Mouse (Mus musculus) midbrain, embryonic 12.5 days (tissue): Measurements from ENCODE around the gene B4galnt1. TPM values are rescaled to one million over a fixed set of nuclear protein-coding genes. Genes with fewer than 3 reads are reported as not detected.

Experiments used
- ATAC-seq: fragments of 200-750 bp; cut with Nextera tagmentation; 2 replicates; pipeline ENCODE4 v1.8.0; 2017; ENCODE audit warnings: low read depth, moderate TSS enrichment, moderate library complexity; ENCODE audit not compliant: low FRiP score
- H3K27ac ChIP-seq: fragments of 300-500 bp; sonication (generic); replicated peaks from 2 replicates; pipeline ENCODE4 v1.5.1; 2016; ENCODE audit warnings: mild to moderate bottlenecking
- H3K27me3 ChIP-seq: fragments of 300-500 bp; sonication (generic); 2 replicates; pipeline ENCODE4 v1.6.1; 2016; ENCODE audit warnings: mild to moderate bottlenecking
- H3K36me3 ChIP-seq: fragments of 300-500 bp; sonication (generic); 2 replicates; pipeline ENCODE4 v1.6.1; 2016
- H3K4me1 ChIP-seq: fragments of 300-500 bp; sonication (generic); 2 replicates; pipeline ENCODE4 v1.6.1; 2016
- H3K4me2 ChIP-seq: fragments of 300-500 bp; sonication (generic); replicated peaks from 2 replicates; pipeline ENCODE4 v1.6.1; 2016; ENCODE audit warnings: mild to moderate bottlenecking, moderate library complexity
- H3K4me3 ChIP-seq: fragments of 300-500 bp; sonication (generic); 2 replicates; pipeline ENCODE4 v1.5.1; 2016; ENCODE audit warnings: mild to moderate bottlenecking
- H3K9ac ChIP-seq: fragments of 300-500 bp; sonication (generic); replicated peaks from 2 replicates; pipeline ENCODE4 v1.6.1; 2016; ENCODE audit warnings: mild to moderate bottlenecking, moderate library complexity
- H3K9me3 ChIP-seq: fragments of 300-500 bp; sonication (generic); 2 replicates; pipeline ENCODE4 v1.6.1; 2016; ENCODE audit warnings: mild to moderate bottlenecking
- WGBS: fragments of 180-500 bp; shearing (Covaris S2); methylation state at CpG from one replicate; pipeline ENCODE4 v1.1.7; 2016; 5-methylcytosine and 5-hydroxymethylcytosine counted together
- polyA plus RNA-seq: library from polyadenylated mRNA; unstranded; fragments of >200 nt; fragmentation: Nextera tagmentation; extraction: Ambion mirVana; gene quantifications from 2 replicates; pipeline ENCODE4 v1.2.1, GENCODE M21; 2016

B4galnt1 gene
- polyA plus RNA-seq, 1 experiment from 2014 or later, result 17.7 TPM

DNA sequence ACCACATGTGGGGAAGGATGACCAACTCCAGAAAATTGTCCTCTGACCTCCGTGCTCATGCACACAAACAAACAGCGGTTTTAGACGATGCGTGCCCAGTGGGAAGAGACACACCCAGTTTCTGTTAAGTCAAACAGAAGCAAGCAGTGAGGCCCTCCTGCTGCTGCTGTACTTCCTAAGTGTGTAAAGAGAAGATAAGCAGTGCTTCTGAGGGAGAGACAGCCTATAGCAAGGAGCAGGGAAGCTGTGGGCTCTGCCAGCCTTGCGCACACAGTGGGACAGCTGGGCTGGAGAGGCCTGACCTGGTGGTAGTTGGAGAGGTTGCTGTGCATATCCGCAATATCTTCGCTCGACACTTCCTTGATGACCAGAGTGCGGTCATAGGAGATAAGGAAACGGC lies 40.3 kb downstream of the B4galnt1 start:
- Histone ChIP-seq H3K27me3 (no peaks in the 10 kb centered on the region), H3K4me2 (no peak overlapping the region), H3K9me3 (no peaks in the 10 kb centered on the region), H3K9ac (no peak overlapping the region), H3K4me3 (no peak overlapping the region), H3K27ac (no peak overlapping the region), H3K4me1 (peaks cover 9% of the 10 kb centered on the region), H3K36me3 (peaks cover 73% of the 10 kb centered on the region)
- ATAC-seq, result no peak
- 92% methylated on average over 10 of the region's 10 CpGs for WGBS

DNA sequence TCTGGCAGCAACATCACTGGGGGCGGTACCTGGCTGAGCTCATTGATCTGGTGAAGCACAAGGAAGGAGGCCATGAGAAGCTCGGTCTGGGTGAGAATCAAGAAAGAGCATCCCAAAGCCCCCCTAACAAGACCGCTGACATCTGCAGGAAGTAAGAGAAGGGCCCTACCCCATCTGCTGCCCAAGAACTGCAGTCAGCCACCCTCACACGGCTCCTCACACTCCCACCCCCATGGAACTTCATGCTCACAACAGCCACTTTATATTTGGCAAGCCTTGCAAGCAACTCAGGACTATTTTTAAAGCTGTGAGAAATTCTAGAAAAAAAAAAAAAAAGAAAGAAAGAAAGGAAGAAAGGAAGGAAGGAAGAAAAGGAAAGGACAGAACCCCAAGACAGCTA lies 43.9 kb downstream of the B4galnt1 start:
- Histone ChIP-seq H3K4me2 (no peak overlapping the region), H3K4me1 (peaks cover 16% of the 10 kb centered on the region), H3K27me3 (no peaks in the 10 kb centered on the region), H3K36me3 (peaks cover 45% of the 10 kb centered on the region), H3K9me3 (no peaks in the 10 kb centered on the region), H3K4me3 (no peak overlapping the region), H3K27ac (no peak overlapping the region), H3K9ac (no peak overlapping the region)
- ATAC-seq, result no peak
- 86% methylated on average over 4 of the region's 4 CpGs for WGBS

DNA sequence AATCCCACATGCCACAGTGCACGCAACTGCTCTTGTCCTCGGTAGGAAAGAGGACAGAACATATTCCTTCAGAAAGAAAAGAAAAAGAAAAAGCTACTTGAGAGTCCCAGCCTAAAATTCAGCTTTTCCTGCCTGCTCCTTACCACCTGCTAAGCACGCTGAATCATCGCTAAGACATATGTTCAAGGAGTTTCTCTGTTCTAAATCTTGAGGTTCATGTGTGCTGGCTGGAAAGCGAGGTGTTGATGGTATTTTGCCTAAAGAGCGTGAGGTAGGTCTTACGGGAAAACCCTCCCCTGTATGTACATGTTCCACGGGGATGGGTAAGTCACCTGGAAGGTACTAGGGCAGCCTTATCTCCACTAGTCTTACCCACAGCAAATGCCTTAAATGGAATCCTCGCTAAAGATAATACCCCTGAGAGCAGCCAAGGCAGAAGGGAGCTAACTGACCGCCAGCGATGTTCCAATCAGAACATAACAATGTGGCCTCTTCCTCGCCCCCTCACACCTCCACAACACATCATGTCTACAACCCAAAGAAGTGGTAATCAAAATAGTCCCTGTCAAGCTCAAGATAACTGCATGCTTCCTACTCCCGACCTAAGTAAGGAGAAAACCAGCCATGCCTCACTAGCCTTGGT lies 45.0 kb downstream of the B4galnt1 start:
- 90% methylated on average over 13 of the region's 13 CpGs for WGBS
- Histone ChIP-seq H3K36me3 (peaks cover 34% of the 10 kb centered on the region), H3K4me3 (peak overlapping the region; percentile 89; the same call in 1 of the 2 replicates), H3K9ac (0 out of 2 replicates have a peak overlapping the region, but pooled peaks have one; percentile 8), H3K9me3 (no peaks in the 10 kb centered on the region), H3K4me1 (peaks cover 16% of the 10 kb centered on the region), H3K27ac (no peak overlapping the region), H3K4me2 (peak overlapping the region; percentile 91), H3K27me3 (no peaks in the 10 kb centered on the region)
- ATAC-seq, result no peak

- Histone ChIP-seq H3K4me1 (peaks cover 16% of the 10 kb centered on the region), H3K27ac (no peak overlapping the region; the same call in 1 of the 2 replicates), H3K27me3 (no peaks in the 10 kb centered on the region), H3K4me3 (peak overlapping the region; percentile 89), H3K4me2 (peak overlapping the region; percentile 91), H3K36me3 (peaks cover 25% of the 10 kb centered on the region), H3K9me3 (no peaks in the 10 kb centered on the region), H3K9ac (peak overlapping the region; percentile 79)
- under 1% methylated on average over 25 of the region's 25 CpGs for WGBS
- peak; percentile 69 for ATAC-seq
Observed at GRCm38 (mm10) chr10:127210961-127211405, 46.0 kb downstream of the B4galnt1 start.

DNA sequence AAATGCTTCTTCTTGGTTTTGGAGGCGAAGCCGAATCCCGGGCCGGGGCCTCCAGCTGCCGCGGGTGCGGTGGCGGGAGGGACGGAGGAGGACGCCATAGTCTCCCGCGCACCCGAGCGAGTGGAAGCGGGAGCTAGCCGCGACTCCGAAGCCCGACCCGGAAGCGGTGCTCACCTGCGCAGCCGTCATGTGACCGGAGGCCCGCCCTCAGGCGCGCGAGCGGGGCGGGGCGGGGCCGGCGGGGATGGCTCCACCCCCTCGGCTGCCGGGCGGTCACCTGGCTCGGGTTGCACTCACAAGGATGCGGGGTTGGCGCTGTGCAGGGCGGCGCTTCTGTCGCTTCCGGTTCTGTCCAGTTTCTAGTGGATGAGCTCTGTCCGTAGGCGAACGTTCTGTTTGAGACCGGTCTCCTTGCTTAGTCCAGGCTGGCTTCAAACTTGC lies 46.4 kb downstream of the B4galnt1 start, which contains the start of gene Pip4k2c:
TSS of gene Pip4k2c (minus strand) at position 172 of the 441 bp plus-strand sequence.
- peak; percentile 96 for ATAC-seq

GRCm38 (mm10) chr10:127213272-127213671 lies 48.2 kb downstream of the B4galnt1 start:
- 93% methylated on average over 8 of the region's 8 CpGs for WGBS
- no peak overlapping the region for H3K9ac ChIP-seq
- no peak overlapping the region for H3K4me3 ChIP-seq
- H3K4me2 ChIP-seq, result no peak overlapping the region
- H3K4me1 ChIP-seq, result peaks cover 16% of the 10 kb centered on the region
- no peak for ATAC-seq
- no peaks in the 10 kb centered on the region for H3K9me3 ChIP-seq
- no peaks in the 10 kb centered on the region for H3K27me3 ChIP-seq
- H3K36me3 ChIP-seq, result peaks cover 5% of the 10 kb centered on the region; the same call in 1 of the 2 replicates
- no peak overlapping the region for H3K27ac ChIP-seq

More for the DNA sequence above, 46.4 kb downstream of the B4galnt1 start, which contains the start of gene Pip4k2c:
- H3K27me3 ChIP-seq, result no peaks in the 10 kb centered on the region
- peak within 1 kb of the TSS; percentile 79 for H3K9ac ChIP-seq
- WGBS, result 2% methylated on average over 47 of the region's 47 CpGs
- H3K4me3 ChIP-seq, result peak within 1 kb of the TSS; percentile 89
- H3K4me2 ChIP-seq, result peak within 1 kb of the TSS; percentile 91
- no peaks in the 10 kb centered on the region for H3K9me3 ChIP-seq
- peaks cover 21% of the 10 kb centered on the region for H3K36me3 ChIP-seq
- H3K4me1 ChIP-seq, result peaks cover 16% of the 10 kb centered on the region
- no peak within 1 kb of the TSS; the same call in 1 of the 2 replicates for H3K27ac ChIP-seq

DNA sequence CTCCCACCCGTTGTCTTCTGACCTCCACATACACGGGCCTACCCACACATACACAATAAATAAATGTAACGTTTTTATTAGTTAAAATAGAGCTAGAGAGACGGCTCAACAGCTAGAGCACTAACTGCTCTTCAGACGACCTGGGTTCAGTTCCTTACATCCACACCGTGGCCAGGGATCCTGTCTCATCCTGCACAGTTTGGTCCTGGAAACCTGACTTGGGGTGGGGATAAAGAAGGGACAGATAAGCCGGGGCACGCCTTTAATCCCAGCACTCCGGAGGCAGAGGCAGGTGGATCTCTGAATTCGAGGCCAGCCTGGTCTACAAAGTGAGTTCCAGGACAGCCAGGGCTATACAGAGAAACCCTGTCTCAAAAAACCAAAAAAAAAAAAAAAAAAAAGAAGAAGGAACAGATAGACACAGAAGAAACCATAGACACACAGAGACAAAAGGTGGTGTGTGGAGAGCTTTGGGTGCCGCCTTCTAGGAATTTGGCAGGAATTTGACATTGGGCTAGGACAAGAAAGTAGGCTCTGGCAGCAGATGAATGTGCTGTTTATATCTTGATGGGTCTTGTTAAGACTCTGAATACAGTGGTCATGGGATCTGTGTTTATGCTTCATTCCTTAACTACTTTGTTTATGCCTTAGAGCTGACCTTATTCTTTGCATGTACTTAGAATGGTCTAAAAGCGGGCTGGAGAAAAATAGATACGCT lies 48.8 kb downstream of the B4galnt1 start:
- no peak overlapping the region for H3K9ac ChIP-seq
- H3K4me1 ChIP-seq, result peaks cover 16% of the 10 kb centered on the region
- no peak overlapping the region for H3K27ac ChIP-seq
- no peak overlapping the region for H3K4me3 ChIP-seq
- no peaks in the 10 kb centered on the region for H3K9me3 ChIP-seq
- no peak for ATAC-seq
- no peak overlapping the region for H3K4me2 ChIP-seq
- H3K36me3 ChIP-seq, result no peaks in the 10 kb centered on the region
- H3K27me3 ChIP-seq, result no peaks in the 10 kb centered on the region
- WGBS, result 86% methylated on average over 13 of the region's 13 CpGs

DNA sequence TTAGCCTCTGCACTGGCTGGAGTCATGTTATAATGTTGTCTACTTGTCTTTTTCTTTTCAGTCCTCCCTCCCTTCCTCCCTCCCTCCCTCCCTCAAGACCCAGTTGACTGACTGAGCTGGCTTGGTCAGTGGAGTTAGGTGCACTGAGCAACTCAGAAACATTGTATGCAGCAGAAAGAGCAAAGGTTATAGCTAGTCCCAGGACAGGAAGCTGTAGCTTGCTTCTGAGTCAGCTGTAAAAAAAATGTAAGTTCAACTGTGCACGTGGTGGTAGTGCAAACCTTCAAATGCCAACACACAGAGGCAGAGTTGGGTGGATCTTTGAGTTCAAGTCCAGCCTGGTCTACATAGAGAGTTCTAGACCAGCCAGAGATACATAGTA lies 49.4 kb downstream of the B4galnt1 start:
- ATAC-seq, result no peak
- Histone ChIP-seq H3K9ac (no peak overlapping the region), H3K27ac (no peak overlapping the region), H3K4me1 (peaks cover 16% of the 10 kb centered on the region), H3K4me2 (no peak overlapping the region), H3K27me3 (no peaks in the 10 kb centered on the region), H3K36me3 (no peaks in the 10 kb centered on the region), H3K9me3 (no peaks in the 10 kb centered on the region), H3K4me3 (no peak overlapping the region)
- 69% methylated on average over 1 of the region's 1 CpGs for WGBS

DNA sequence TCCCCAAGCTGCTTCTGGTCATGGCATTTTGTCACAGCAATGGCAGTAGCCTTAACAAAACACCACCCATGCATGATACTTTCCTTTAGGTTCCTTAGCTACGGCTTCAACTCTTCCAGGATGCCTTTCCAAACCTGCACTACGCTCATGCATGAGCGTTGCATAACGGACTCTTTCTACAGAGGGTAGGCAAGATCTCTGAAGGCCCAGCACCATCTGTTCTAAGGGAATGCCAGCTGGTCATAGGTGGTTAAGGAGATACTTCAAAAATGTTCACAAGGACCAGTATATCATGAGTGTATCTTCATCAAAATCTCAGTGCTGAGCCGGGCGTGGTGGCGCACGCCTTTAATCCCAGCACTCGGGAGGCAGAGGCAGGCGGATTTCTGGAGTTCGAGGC lies 51.4 kb downstream of the B4galnt1 start:
- H3K27ac ChIP-seq, result no peak overlapping the region
- no peaks in the 10 kb centered on the region for H3K36me3 ChIP-seq
- no peaks in the 10 kb centered on the region for H3K9me3 ChIP-seq
- no peak overlapping the region for H3K4me2 ChIP-seq
- no peaks in the 10 kb centered on the region for H3K4me1 ChIP-seq
- no peaks in the 10 kb centered on the region for H3K27me3 ChIP-seq
- ATAC-seq, result no peak
- no peak overlapping the region for H3K9ac ChIP-seq
- no peak overlapping the region for H3K4me3 ChIP-seq
- WGBS, result 94% methylated on average over 11 of the region's 11 CpGs

DNA sequence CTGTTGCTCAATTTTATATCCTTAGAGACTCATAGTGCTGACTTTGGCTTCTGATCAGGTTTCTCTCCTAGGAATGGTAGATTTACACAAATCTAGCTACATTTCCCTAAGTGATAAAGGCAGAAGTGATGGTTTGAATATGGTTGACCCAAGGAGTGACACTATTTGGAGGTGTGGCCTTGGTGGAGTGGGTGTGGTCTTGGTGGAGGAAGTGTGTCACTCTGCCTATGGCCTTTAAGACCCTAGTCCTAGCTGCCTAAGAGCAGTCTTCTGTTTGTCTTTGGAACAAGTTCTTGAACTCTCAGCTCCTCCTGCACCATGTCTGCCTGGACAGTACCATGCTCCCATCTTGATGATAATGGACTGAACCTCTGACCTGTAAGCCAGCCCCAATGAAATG lies 52.2 kb downstream of the B4galnt1 start:
- no peak for ATAC-seq
- no peaks in the 10 kb centered on the region for H3K36me3 ChIP-seq
- no peaks in the 10 kb centered on the region for H3K4me1 ChIP-seq

GRCm38 (mm10) chr10:127218339-127218738 lies 53.3 kb downstream of the B4galnt1 start:
- no peak overlapping the region for H3K4me3 ChIP-seq
- H3K27ac ChIP-seq, result no peak overlapping the region
- H3K36me3 ChIP-seq, result no peaks in the 10 kb centered on the region
- H3K4me1 ChIP-seq, result no peaks in the 10 kb centered on the region
- no peak overlapping the region for H3K4me2 ChIP-seq
- WGBS, result 88% methylated on average over 2 of the region's 2 CpGs
- no peak overlapping the region for H3K9ac ChIP-seq
- no peaks in the 10 kb centered on the region for H3K9me3 ChIP-seq
- no peak for ATAC-seq
- H3K27me3 ChIP-seq, result no peaks in the 10 kb centered on the region

More for the DNA sequence above, 52.2 kb downstream of the B4galnt1 start:
- Histone ChIP-seq H3K9me3 (no peaks in the 10 kb centered on the region), H3K27ac (no peak overlapping the region), H3K9ac (no peak overlapping the region), H3K4me2 (no peak overlapping the region), H3K27me3 (no peaks in the 10 kb centered on the region), H3K4me3 (no peak overlapping the region)
